Mouse (Mus musculus): ENCODE data around the gene Znrf1. TPM values are rescaled to one million over a fixed set of nuclear protein-coding genes. Genes with fewer than 3 reads are reported as not detected.
A peak's percentile ranks its signal among the peaks of the same experiment; 100 is the strongest.

The Znrf1 gene
- polyA plus RNA-seq, 1 experiment from 2014 or later: 11.0 TPM

GRCm38 (mm10) chr8:111618273-111618672 is 82.4 kb downstream of the Znrf1 start:
- Histone ChIP-seq H3K36me3 (ENCODE audit: control insufficient read depth, insufficient read depth, low read length) (no peaks in the 10 kb centered on the region), H3K27me3 (replicated peaks; ENCODE audit: control insufficient read depth, insufficient read depth, low read length) (no peaks in the 10 kb centered on the region), H3K4me2 (ENCODE audit: low read depth, low read length) (no peak overlapping the region), H3K27ac (ENCODE audit: low read length) (no peak overlapping the region), H3K9ac (ENCODE audit: low read depth, low read length) (no peak overlapping the region), H3K9me3 (ENCODE audit: control insufficient read depth, low read length) (no peaks in the 10 kb centered on the region), H3K4me3 (ENCODE audit: low read length) (no peak overlapping the region), H3K4me1 (ENCODE audit: control insufficient read depth, insufficient read depth, low read length) (peaks cover 13% of the 10 kb centered on the region)
- ATAC-seq: no peak
- 94% methylated on average over 4 of the region's 4 CpGs for WGBS

GRCm38 (mm10) chr8:111619936-111620335 is 84.0 kb downstream of the Znrf1 start:
- Histone ChIP-seq H3K27me3 (replicated peaks; ENCODE audit: control insufficient read depth, insufficient read depth, low read length) (no peaks in the 10 kb centered on the region), H3K4me3 (ENCODE audit: low read length) (no peak overlapping the region), H3K36me3 (ENCODE audit: control insufficient read depth, insufficient read depth, low read length) (no peaks in the 10 kb centered on the region), H3K4me2 (ENCODE audit: low read depth, low read length) (no peak overlapping the region), H3K9ac (ENCODE audit: low read depth, low read length) (no peak overlapping the region), H3K4me1 (ENCODE audit: control insufficient read depth, insufficient read depth, low read length) (peaks cover 18% of the 10 kb centered on the region), H3K27ac (ENCODE audit: low read length) (no peak overlapping the region), H3K9me3 (ENCODE audit: control insufficient read depth, low read length) (no peaks in the 10 kb centered on the region)
- no peak for ATAC-seq
- WGBS: 56% methylated on average over 1 of the region's 1 CpGs

- Histone ChIP-seq H3K4me2 (ENCODE audit: low read depth, low read length) (no peak overlapping the region), H3K4me3 (ENCODE audit: low read length) (no peak overlapping the region), H3K9me3 (ENCODE audit: control insufficient read depth, low read length) (no peaks in the 10 kb centered on the region), H3K9ac (ENCODE audit: low read depth, low read length) (no peak overlapping the region), H3K36me3 (ENCODE audit: control insufficient read depth, insufficient read depth, low read length) (no peaks in the 10 kb centered on the region), H3K27ac (ENCODE audit: low read length) (peak overlapping the region; percentile 54; the same call in 1 of the 2 replicates), H3K4me1 (ENCODE audit: control insufficient read depth, insufficient read depth, low read length) (peaks cover 22% of the 10 kb centered on the region), H3K27me3 (replicated peaks; ENCODE audit: control insufficient read depth, insufficient read depth, low read length) (no peaks in the 10 kb centered on the region)
- no peak for ATAC-seq
- 85% methylated on average over 3 of the region's 3 CpGs for WGBS
Observed at GRCm38 (mm10) chr8:111622104-111622503, 86.2 kb downstream of the Znrf1 start.

DNA sequence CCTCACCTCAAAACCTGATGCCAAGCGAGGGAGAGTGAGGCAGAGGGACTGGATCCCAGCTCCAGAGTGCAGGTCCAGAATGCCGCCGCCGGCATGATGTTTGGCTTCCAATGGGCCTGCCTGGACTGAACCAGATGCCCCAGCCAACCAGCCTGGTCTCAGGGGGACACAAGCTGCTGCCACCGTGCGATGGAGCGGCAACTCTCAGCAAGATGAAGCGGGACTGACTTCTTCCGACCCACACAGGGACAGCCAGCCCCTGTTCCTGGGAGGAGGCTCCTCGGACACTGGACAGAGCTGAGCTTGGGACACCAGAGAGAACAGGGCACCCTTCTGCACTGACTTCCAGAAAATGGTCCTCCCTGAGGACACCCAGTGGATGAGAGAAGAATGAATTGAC is 86.7 kb downstream of the Znrf1 start:
- Histone ChIP-seq H3K27ac (ENCODE audit: low read length) (no peak overlapping the region), H3K36me3 (ENCODE audit: control insufficient read depth, insufficient read depth, low read length) (no peaks in the 10 kb centered on the region), H3K4me3 (ENCODE audit: low read length) (no peak overlapping the region), H3K4me2 (ENCODE audit: low read depth, low read length) (no peak overlapping the region), H3K27me3 (replicated peaks; ENCODE audit: control insufficient read depth, insufficient read depth, low read length) (no peaks in the 10 kb centered on the region), H3K9ac (ENCODE audit: low read depth, low read length) (no peak overlapping the region), H3K9me3 (ENCODE audit: control insufficient read depth, low read length) (no peaks in the 10 kb centered on the region), H3K4me1 (ENCODE audit: control insufficient read depth, insufficient read depth, low read length) (peaks cover 22% of the 10 kb centered on the region)
- no peak for ATAC-seq
- WGBS: 89% methylated on average over 10 of the region's 10 CpGs

GRCm38 (mm10) chr8:111624081-111624852 is 88.4 kb downstream of the Znrf1 start:
- H3K9ac ChIP-seq (ENCODE audit: low read depth, low read length): no peak overlapping the region
- H3K27me3 ChIP-seq (replicated peaks; ENCODE audit: control insufficient read depth, insufficient read depth, low read length): no peaks in the 10 kb centered on the region
- WGBS: 78% methylated on average over 12 of the region's 12 CpGs
- H3K36me3 ChIP-seq (ENCODE audit: control insufficient read depth, insufficient read depth, low read length): no peaks in the 10 kb centered on the region
- peaks cover 19% of the 10 kb centered on the region for H3K4me1 ChIP-seq (ENCODE audit: control insufficient read depth, insufficient read depth, low read length)
- no peaks in the 10 kb centered on the region for H3K9me3 ChIP-seq (ENCODE audit: control insufficient read depth, low read length)
- no peak; the same call in 1 of the 2 replicates for ATAC-seq
- H3K4me3 ChIP-seq (ENCODE audit: low read length): no peak overlapping the region
- H3K4me2 ChIP-seq (ENCODE audit: low read depth, low read length): no peak overlapping the region
- peak overlapping the region; percentile 23; the same call in 1 of the 2 replicates for H3K27ac ChIP-seq (ENCODE audit: low read length)

DNA sequence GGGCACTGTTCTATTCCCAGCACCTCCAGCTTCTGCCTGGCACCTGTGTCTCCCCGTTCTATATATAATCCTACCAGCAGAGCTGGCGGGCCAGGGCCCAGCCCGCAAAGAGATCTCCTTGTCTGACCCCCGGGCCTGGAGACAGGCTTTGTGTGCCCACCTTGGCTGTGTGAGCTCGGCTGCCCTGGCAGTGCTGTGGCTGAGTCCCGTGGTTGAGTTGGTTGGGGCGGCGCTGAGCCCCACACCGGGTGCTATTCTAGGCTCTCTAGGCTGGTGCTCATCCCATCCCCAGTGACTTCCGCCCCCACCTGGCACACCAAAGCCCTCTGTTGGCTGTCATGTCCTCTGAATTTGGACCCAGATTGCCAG is 88.9 kb downstream of the Znrf1 start:
- ATAC-seq: no peak
- H3K9me3 ChIP-seq (ENCODE audit: control insufficient read depth, low read length): no peaks in the 10 kb centered on the region
- no peak overlapping the region for H3K9ac ChIP-seq (ENCODE audit: low read depth, low read length)
- 90% methylated on average over 10 of the region's 10 CpGs for WGBS
- no peaks in the 10 kb centered on the region for H3K27me3 ChIP-seq (replicated peaks; ENCODE audit: control insufficient read depth, insufficient read depth, low read length)
- no peak overlapping the region for H3K4me2 ChIP-seq (ENCODE audit: low read depth, low read length)
- no peak overlapping the region for H3K27ac ChIP-seq (ENCODE audit: low read length)
- peaks cover 16% of the 10 kb centered on the region for H3K4me1 ChIP-seq (ENCODE audit: control insufficient read depth, insufficient read depth, low read length)
- no peak overlapping the region for H3K4me3 ChIP-seq (ENCODE audit: low read length)
- no peaks in the 10 kb centered on the region for H3K36me3 ChIP-seq (ENCODE audit: control insufficient read depth, insufficient read depth, low read length)

- no peaks in the 10 kb centered on the region for H3K36me3 ChIP-seq (ENCODE audit: control insufficient read depth, insufficient read depth, low read length)
- no peak overlapping the region for H3K4me3 ChIP-seq (ENCODE audit: low read length)
- H3K4me2 ChIP-seq (ENCODE audit: low read depth, low read length): no peak overlapping the region
- no peak overlapping the region for H3K9ac ChIP-seq (ENCODE audit: low read depth, low read length)
- H3K27ac ChIP-seq (ENCODE audit: low read length): no peak overlapping the region
- no peaks in the 10 kb centered on the region for H3K9me3 ChIP-seq (ENCODE audit: control insufficient read depth, low read length)
- WGBS: 25% methylated on average over 6 of the region's 6 CpGs
- peak; percentile 34 for ATAC-seq
- H3K27me3 ChIP-seq (replicated peaks; ENCODE audit: control insufficient read depth, insufficient read depth, low read length): no peaks in the 10 kb centered on the region
- peaks cover 21% of the 10 kb centered on the region for H3K4me1 ChIP-seq (ENCODE audit: control insufficient read depth, insufficient read depth, low read length)
Observed at GRCm38 (mm10) chr8:111625694-111626527, 90.0 kb downstream of the Znrf1 start.

GRCm38 (mm10) chr8:111626528-111626820 is 90.6 kb downstream of the Znrf1 start:
- H3K9ac ChIP-seq (ENCODE audit: low read depth, low read length): no peak overlapping the region; the same call in 1 of the 2 replicates
- 59% methylated on average over 8 of the region's 8 CpGs for WGBS
- ATAC-seq: no peak
- H3K27me3 ChIP-seq (replicated peaks; ENCODE audit: control insufficient read depth, insufficient read depth, low read length): no peaks in the 10 kb centered on the region
- no peak overlapping the region for H3K4me2 ChIP-seq (ENCODE audit: low read depth, low read length)
- H3K36me3 ChIP-seq (ENCODE audit: control insufficient read depth, insufficient read depth, low read length): no peaks in the 10 kb centered on the region
- H3K4me3 ChIP-seq (ENCODE audit: low read length): no peak overlapping the region
- H3K9me3 ChIP-seq (ENCODE audit: control insufficient read depth, low read length): no peaks in the 10 kb centered on the region
- H3K4me1 ChIP-seq (ENCODE audit: control insufficient read depth, insufficient read depth, low read length): peaks cover 20% of the 10 kb centered on the region
- no peak overlapping the region for H3K27ac ChIP-seq (ENCODE audit: low read length)

GRCm38 (mm10) chr8:111626933-111627332 is 91.0 kb downstream of the Znrf1 start:
- no peak overlapping the region for H3K4me3 ChIP-seq (ENCODE audit: low read length)
- no peak overlapping the region for H3K27ac ChIP-seq (ENCODE audit: low read length)
- no peaks in the 10 kb centered on the region for H3K9me3 ChIP-seq (ENCODE audit: control insufficient read depth, low read length)
- H3K4me2 ChIP-seq (ENCODE audit: low read depth, low read length): no peak overlapping the region
- no peaks in the 10 kb centered on the region for H3K36me3 ChIP-seq (ENCODE audit: control insufficient read depth, insufficient read depth, low read length)
- no peak for ATAC-seq
- H3K4me1 ChIP-seq (ENCODE audit: control insufficient read depth, insufficient read depth, low read length): peaks cover 17% of the 10 kb centered on the region
- no peaks in the 10 kb centered on the region for H3K27me3 ChIP-seq (replicated peaks; ENCODE audit: control insufficient read depth, insufficient read depth, low read length)
- H3K9ac ChIP-seq (ENCODE audit: low read depth, low read length): no peak overlapping the region; the same call in 1 of the 2 replicates
- WGBS: 89% methylated on average over 14 of the region's 14 CpGs

All from intestine, embryonic 16.5 days (tissue).